Mouse (Mus musculus): ENCODE data around the gene Dck. TPM values are rescaled to one million over a fixed set of nuclear protein-coding genes. Genes with fewer than 3 reads are reported as not detected.
A peak's percentile ranks its signal among the peaks of the same experiment; 100 is the strongest.

Gene Dck
- polyA plus RNA-seq, 1 experiment: 41.3 TPM

GRCm38 (mm10) chr5:88793676-88794075, 28.9 kb downstream of the Dck start:
- no peak for DNase-seq (ENCODE audit: low read depth)

GRCm38 (mm10) chr5:88795910-88796584, 31.3 kb downstream of the Dck start:
- TF ChIP-seq CTCF (IDR thresholded peaks at IDR 0.05; ENCODE audit: borderline replicate concordance, extremely low read depth, insufficient read depth, insufficient read length) (no peak), POLR2A (IDR thresholded peaks at IDR 0.05; ENCODE audit: borderline replicate concordance, extremely low read depth, insufficient read depth, insufficient read length, poor library complexity, severe bottlenecking) (no peak)
- no peak for DNase-seq (ENCODE audit: low read depth)

More at GRCm38 (mm10) chr5:88793676-88794075, 28.9 kb downstream of the Dck start:
- no peak for TF ChIP-seq POLR2A (IDR thresholded peaks at IDR 0.05; ENCODE audit: borderline replicate concordance, extremely low read depth, insufficient read depth, insufficient read length, poor library complexity, severe bottlenecking)
- no peak for TF ChIP-seq CTCF (IDR thresholded peaks at IDR 0.05; ENCODE audit: borderline replicate concordance, extremely low read depth, insufficient read depth, insufficient read length)

- no peak for TF ChIP-seq CTCF (IDR thresholded peaks at IDR 0.05; ENCODE audit: borderline replicate concordance, extremely low read depth, insufficient read depth, insufficient read length)
- TF ChIP-seq POLR2A (IDR thresholded peaks at IDR 0.05; ENCODE audit: borderline replicate concordance, extremely low read depth, insufficient read depth, insufficient read length, poor library complexity, severe bottlenecking): no peak
- DNase-seq (ENCODE audit: low read depth): no peak
Measured at GRCm38 (mm10) chr5:88796588-88796987, 31.8 kb downstream of the Dck start.

DNA sequence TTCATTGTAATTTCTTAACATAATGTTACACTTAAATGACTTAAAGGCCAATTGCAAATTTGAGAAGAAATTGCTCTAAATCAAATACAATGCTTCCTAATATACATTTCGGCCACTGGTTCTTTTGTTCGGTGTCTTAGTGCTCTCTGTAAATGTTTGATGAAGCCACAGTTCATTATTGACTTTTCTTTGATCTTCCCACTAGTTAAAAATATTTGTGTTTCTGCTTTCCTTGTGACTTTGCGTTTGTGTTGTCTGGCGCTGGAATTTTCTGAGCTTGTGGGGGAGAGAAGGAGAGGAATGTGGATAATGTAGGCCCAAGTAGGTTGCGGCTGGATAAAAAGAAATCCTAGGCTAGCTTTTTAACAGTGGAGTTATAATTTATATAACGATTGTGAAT, 32.3 kb downstream of the Dck start:
- TF ChIP-seq POLR2A (IDR thresholded peaks at IDR 0.05; ENCODE audit: borderline replicate concordance, extremely low read depth, insufficient read depth, insufficient read length, poor library complexity, severe bottlenecking): no peak
- no peak for TF ChIP-seq CTCF (IDR thresholded peaks at IDR 0.05; ENCODE audit: borderline replicate concordance, extremely low read depth, insufficient read depth, insufficient read length)
- no peak for DNase-seq (ENCODE audit: low read depth)

GRCm38 (mm10) chr5:88805616-88806015, 40.8 kb downstream of the Dck start:
- no peak for DNase-seq (ENCODE audit: low read depth)
- TF ChIP-seq POLR2A (IDR thresholded peaks at IDR 0.05; ENCODE audit: borderline replicate concordance, extremely low read depth, insufficient read depth, insufficient read length, poor library complexity, severe bottlenecking): no peak
- TF ChIP-seq CTCF (IDR thresholded peaks at IDR 0.05; ENCODE audit: borderline replicate concordance, extremely low read depth, insufficient read depth, insufficient read length): no peak

DNA sequence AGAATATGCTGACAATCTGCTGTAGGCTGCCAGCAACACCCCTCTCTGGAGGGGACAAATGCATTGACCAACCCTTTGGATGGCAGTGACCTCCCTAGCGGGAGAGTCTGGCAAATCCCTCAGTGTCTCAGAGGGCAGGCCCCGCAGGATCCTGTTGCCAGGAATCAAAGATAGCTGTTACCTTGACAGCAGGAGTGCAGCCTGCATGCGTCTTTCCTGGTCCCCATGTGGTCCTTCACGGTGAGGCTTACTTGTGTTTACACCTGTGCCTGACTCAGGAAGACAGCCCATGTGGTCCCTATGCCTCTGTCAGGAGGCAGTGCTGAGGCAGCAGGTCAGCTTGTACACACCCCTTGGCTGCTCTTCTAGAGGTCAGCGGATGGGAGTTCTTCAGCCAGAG, 41.5 kb downstream of the Dck start:
- TF ChIP-seq CTCF (IDR thresholded peaks at IDR 0.05; ENCODE audit: borderline replicate concordance, extremely low read depth, insufficient read depth, insufficient read length) (no peak), POLR2A (IDR thresholded peaks at IDR 0.05; ENCODE audit: borderline replicate concordance, extremely low read depth, insufficient read depth, insufficient read length, poor library complexity, severe bottlenecking) (no peak)
- DNase-seq (ENCODE audit: low read depth): no peak

- TF ChIP-seq POLR2A (IDR thresholded peaks at IDR 0.05; ENCODE audit: borderline replicate concordance, extremely low read depth, insufficient read depth, insufficient read length, poor library complexity, severe bottlenecking) (no peak), CTCF (IDR thresholded peaks at IDR 0.05; ENCODE audit: borderline replicate concordance, extremely low read depth, insufficient read depth, insufficient read length) (no peak)
- DNase-seq (ENCODE audit: low read depth): peak; percentile 28
Measured at GRCm38 (mm10) chr5:88807342-88807741, 42.5 kb downstream of the Dck start.

DNA sequence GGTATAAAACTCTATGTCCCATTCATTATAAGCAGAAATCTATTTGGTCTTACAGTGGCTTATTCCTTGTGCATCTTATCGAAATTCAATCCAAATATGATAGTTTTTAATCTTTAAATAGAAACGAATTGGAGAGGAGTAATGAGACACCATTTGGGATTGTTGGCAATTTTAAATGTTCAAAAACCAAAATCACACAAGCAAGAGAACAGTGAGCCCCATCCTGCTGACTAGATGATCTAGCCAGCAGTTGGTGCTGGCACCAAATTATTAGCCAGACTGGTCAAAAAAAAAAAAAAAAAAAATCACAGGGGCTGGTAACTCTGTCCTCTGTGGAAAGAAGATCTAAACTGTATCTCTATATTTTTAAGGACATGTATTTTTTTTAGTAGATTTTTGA, 48.4 kb downstream of the Dck start:
- TF ChIP-seq POLR2A (IDR thresholded peaks at IDR 0.05; ENCODE audit: borderline replicate concordance, extremely low read depth, insufficient read depth, insufficient read length, poor library complexity, severe bottlenecking): no peak
- no peak for TF ChIP-seq CTCF (IDR thresholded peaks at IDR 0.05; ENCODE audit: borderline replicate concordance, extremely low read depth, insufficient read depth, insufficient read length)
- no peak for DNase-seq (ENCODE audit: low read depth)

GRCm38 (mm10) chr5:88814552-88814951, 49.8 kb downstream of the Dck start:
- TF ChIP-seq CTCF (IDR thresholded peaks at IDR 0.05; ENCODE audit: borderline replicate concordance, extremely low read depth, insufficient read depth, insufficient read length) (no peak), POLR2A (IDR thresholded peaks at IDR 0.05; ENCODE audit: borderline replicate concordance, extremely low read depth, insufficient read depth, insufficient read length, poor library complexity, severe bottlenecking) (no peak)
- DNase-seq (ENCODE audit: low read depth): no peak

GRCm38 (mm10) chr5:88821542-88821941, 56.7 kb downstream of the Dck start:
- no peak for TF ChIP-seq CTCF (IDR thresholded peaks at IDR 0.05; ENCODE audit: borderline replicate concordance, extremely low read depth, insufficient read depth, insufficient read length)
- peak; percentile 37 for DNase-seq (ENCODE audit: low read depth)

- peak; percentile 41 for DNase-seq (ENCODE audit: low read depth)
- TF ChIP-seq POLR2A (IDR thresholded peaks at IDR 0.05; ENCODE audit: borderline replicate concordance, extremely low read depth, insufficient read depth, insufficient read length, poor library complexity, severe bottlenecking) (no peak), CTCF (IDR thresholded peaks at IDR 0.05; ENCODE audit: borderline replicate concordance, extremely low read depth, insufficient read depth, insufficient read length) (no peak)
Measured at GRCm38 (mm10) chr5:88824838-88825237, 60.0 kb downstream of the Dck start.

GRCm38 (mm10) chr5:88829835-88830571, 65.2 kb downstream of the Dck start:
- TF ChIP-seq CTCF (IDR thresholded peaks at IDR 0.05; ENCODE audit: borderline replicate concordance, extremely low read depth, insufficient read depth, insufficient read length) (no peak), POLR2A (IDR thresholded peaks at IDR 0.05; ENCODE audit: borderline replicate concordance, extremely low read depth, insufficient read depth, insufficient read length, poor library complexity, severe bottlenecking) (no peak)
- DNase-seq (ENCODE audit: low read depth): peak; percentile 68

Measured in brain, embryonic 14.5 days (tissue).